ENCODE assay signal across 19 mouse cellular contexts in genomic region chr12:16041129-16041528, GRCm38 (mm10).
DNase-seq lines count a peak whose midpoint lies in the region; ATAC-seq and TF ChIP-seq lines count a peak whose summit lies in the region.
"Had no signal": no experiment of that assay in that cellular context is flagged by ENCODE, and none has a peak within 500 bp of the region (broad histone marks: within the 10 kb centered on the region; RNA-seq: fewer than 3 reads in every experiment).

No protein-coding gene starts in this region.

- no peak for TF ChIP-seq CTCF in intestine, postnatal 0 days (IDR thresholded peaks at IDR 0.05; ENCODE audit: low read depth)

- peak; percentile 36; the same call in 1 of the 2 replicates for ATAC-seq in forebrain, embryonic 11.5 days (replicated peaks; ENCODE audit: low FRiP score)
- no peak for ATAC-seq in forebrain, embryonic 15.5 days (replicated peaks)
- peak; percentile 34; the same call in 1 of the 2 replicates for ATAC-seq in intestine, embryonic 15.5 days
- no peak for ATAC-seq in intestine, postnatal 0 days
- peak; percentile 57; the same call in 1 of the 2 replicates for ATAC-seq in embryonic facial prominence, embryonic 15.5 days (ENCODE audit: insufficient number of reproducible peaks, low FRiP score, low TSS enrichment, low read depth)
- ATAC-seq in liver, embryonic 12.5 days = no peak
- ATAC-seq: activated CD4-positive, CD25-positive, alpha-beta regulatory T cell, adult 4 months; Patski had no signal

- H3K27me3 ChIP-seq in forebrain, embryonic 11.5 days (ENCODE audit: control insufficient read depth, insufficient read depth, low read length) = no peaks in the 10 kb centered on the region
- no peaks in the 10 kb centered on the region for H3K27me3 ChIP-seq in forebrain, embryonic 15.5 days
- H3K27me3 ChIP-seq in intestine, embryonic 15.5 days (replicated peaks) = no peaks in the 10 kb centered on the region
- no peaks in the 10 kb centered on the region for H3K27me3 ChIP-seq in intestine, postnatal 0 days (replicated peaks; ENCODE audit: control insufficient read depth, insufficient read depth, low read length)
- no peaks in the 10 kb centered on the region for H3K27me3 ChIP-seq in embryonic facial prominence, embryonic 15.5 days
- H3K27me3 ChIP-seq in liver, embryonic 12.5 days (replicated peaks) = no peaks in the 10 kb centered on the region
- H3K27me3 ChIP-seq: liver, embryonic 13.5 days; lung, embryonic 15.5 days; Patski had no signal

- no peak for DNase-seq in forebrain, embryonic 11.5 days (ENCODE audit: low spot score)
- peak; percentile 92 for DNase-seq in retina, postnatal 1 day
- DNase-seq in adrenal gland, adult 2 months = no peak
- DNase-seq: adrenal gland, postnatal 25 days; cerebellum, adult 8-10 months; gastrocnemius, postnatal 14 days; liver, embryonic 13.5 days; midbrain, embryonic 14.5 days; right cerebral cortex, postnatal 4 days; thymus, postnatal 36 days had no signal

- no peak overlapping the region for H3K4me3 ChIP-seq in forebrain, embryonic 11.5 days (ENCODE audit: low read depth, low read length)
- no peak overlapping the region for H3K4me3 ChIP-seq in forebrain, embryonic 15.5 days
- no peak overlapping the region for H3K4me3 ChIP-seq in intestine, embryonic 15.5 days (replicated peaks)
- H3K4me3 ChIP-seq in intestine, postnatal 0 days (ENCODE audit: low read depth, low read length) = no peak overlapping the region
- no peak overlapping the region for H3K4me3 ChIP-seq in embryonic facial prominence, embryonic 15.5 days (replicated peaks)
- H3K4me3 ChIP-seq in liver, embryonic 12.5 days = no peak overlapping the region
- H3K4me3 ChIP-seq: liver, embryonic 13.5 days; lung, embryonic 15.5 days had no signal

- no peaks in the 10 kb centered on the region for H3K36me3 ChIP-seq in forebrain, embryonic 11.5 days (ENCODE audit: control insufficient read depth, insufficient read depth, low read length)
- H3K36me3 ChIP-seq in forebrain, embryonic 15.5 days = no peaks in the 10 kb centered on the region
- no peaks in the 10 kb centered on the region for H3K36me3 ChIP-seq in intestine, embryonic 15.5 days
- H3K36me3 ChIP-seq in intestine, postnatal 0 days (ENCODE audit: control insufficient read depth, insufficient read depth) = no peaks in the 10 kb centered on the region
- no peaks in the 10 kb centered on the region for H3K36me3 ChIP-seq in embryonic facial prominence, embryonic 15.5 days
- no peaks in the 10 kb centered on the region for H3K36me3 ChIP-seq in liver, embryonic 12.5 days
- H3K36me3 ChIP-seq: liver, embryonic 13.5 days; lung, embryonic 15.5 days had no signal

- no peak overlapping the region for H3K4me2 ChIP-seq in forebrain, embryonic 11.5 days (ENCODE audit: low read depth, low read length, severe bottlenecking)
- no peak overlapping the region for H3K4me2 ChIP-seq in forebrain, embryonic 15.5 days (replicated peaks)
- H3K4me2 ChIP-seq in intestine, embryonic 15.5 days (replicated peaks) = no peak overlapping the region
- no peak overlapping the region for H3K4me2 ChIP-seq in intestine, postnatal 0 days (replicated peaks; ENCODE audit: low read depth)
- no peak overlapping the region for H3K4me2 ChIP-seq in embryonic facial prominence, embryonic 15.5 days (replicated peaks)
- no peak overlapping the region for H3K4me2 ChIP-seq in liver, embryonic 12.5 days
- H3K4me2 ChIP-seq: liver, embryonic 13.5 days; lung, embryonic 15.5 days had no signal

- H3K9ac ChIP-seq in forebrain, embryonic 11.5 days (ENCODE audit: low read length) = no peak overlapping the region
- H3K9ac ChIP-seq in forebrain, embryonic 15.5 days (replicated peaks) = no peak overlapping the region
- no peak overlapping the region for H3K9ac ChIP-seq in intestine, embryonic 15.5 days
- H3K9ac ChIP-seq in intestine, postnatal 0 days (ENCODE audit: low read depth, low read length) = no peak overlapping the region
- no peak overlapping the region for H3K9ac ChIP-seq in embryonic facial prominence, embryonic 15.5 days
- H3K9ac ChIP-seq in liver, embryonic 12.5 days = no peak overlapping the region
- H3K9ac ChIP-seq: liver, embryonic 13.5 days; lung, embryonic 15.5 days had no signal

- H3K4me1 ChIP-seq in forebrain, embryonic 11.5 days (replicated peaks; ENCODE audit: control insufficient read depth, insufficient read depth, low read length) = no peaks in the 10 kb centered on the region
- H3K4me1 ChIP-seq in forebrain, embryonic 15.5 days = 0 out of 2 replicates have a peak, but pooled peaks cover under 1% of the 10 kb centered on the region
- H3K4me1 ChIP-seq in intestine, embryonic 15.5 days (replicated peaks) = no peaks in the 10 kb centered on the region
- no peaks in the 10 kb centered on the region for H3K4me1 ChIP-seq in intestine, postnatal 0 days (replicated peaks; ENCODE audit: control insufficient read depth, insufficient read depth, low read length)
- peaks cover 4% of the 10 kb centered on the region; the same call in 1 of the 2 replicates for H3K4me1 ChIP-seq in embryonic facial prominence, embryonic 15.5 days
- peaks cover 17% of the 10 kb centered on the region for H3K4me1 ChIP-seq in liver, embryonic 12.5 days
- H3K4me1 ChIP-seq: lung, embryonic 15.5 days had no signal

- H3K9me3 ChIP-seq in forebrain, embryonic 11.5 days (ENCODE audit: control insufficient read depth, low read length) = no peaks in the 10 kb centered on the region
- no peaks in the 10 kb centered on the region for H3K9me3 ChIP-seq in forebrain, embryonic 15.5 days
- H3K9me3 ChIP-seq in intestine, embryonic 15.5 days = no peaks in the 10 kb centered on the region
- H3K9me3 ChIP-seq in intestine, postnatal 0 days (ENCODE audit: control insufficient read depth) = no peaks in the 10 kb centered on the region
- no peaks in the 10 kb centered on the region for H3K9me3 ChIP-seq in embryonic facial prominence, embryonic 15.5 days (replicated peaks)
- H3K9me3 ChIP-seq in liver, embryonic 12.5 days (replicated peaks) = no peaks in the 10 kb centered on the region
- H3K9me3 ChIP-seq: liver, embryonic 13.5 days; lung, embryonic 15.5 days had no signal

- WGBS in forebrain, embryonic 11.5 days = 47% methylated on average over 4 of the region's 4 CpGs
- 37% methylated on average over 4 of the region's 4 CpGs for WGBS in forebrain, embryonic 15.5 days
- WGBS in intestine, embryonic 15.5 days = 47% methylated on average over 4 of the region's 4 CpGs
- 58% methylated on average over 4 of the region's 4 CpGs for WGBS in intestine, postnatal 0 days
- WGBS in embryonic facial prominence, embryonic 15.5 days = 27% methylated on average over 4 of the region's 4 CpGs
- 64% methylated on average over 4 of the region's 4 CpGs for WGBS in liver, embryonic 12.5 days (ENCODE audit: insufficient replicate concordance)

- H3K27ac ChIP-seq in forebrain, embryonic 11.5 days (ENCODE audit: low read depth, low read length) = no peak overlapping the region
- H3K27ac ChIP-seq in forebrain, embryonic 15.5 days (replicated peaks) = no peak overlapping the region
- H3K27ac ChIP-seq in intestine, embryonic 15.5 days = no peak overlapping the region
- no peak overlapping the region for H3K27ac ChIP-seq in intestine, postnatal 0 days (ENCODE audit: low read depth, low read length)
- no peak overlapping the region for H3K27ac ChIP-seq in embryonic facial prominence, embryonic 15.5 days (replicated peaks)
- H3K27ac ChIP-seq in liver, embryonic 12.5 days = no peak overlapping the region
- H3K27ac ChIP-seq: liver, embryonic 13.5 days; lung, embryonic 15.5 days; macrophage had no signal

Comparison
In these comparisons a context has a peak if more than half of its experiments do, and no peak if none do; other contexts are left out.
1. ATAC-seq: peak in forebrain, embryonic 11.5 days (single experiment), intestine, embryonic 15.5 days (single experiment) and embryonic facial prominence, embryonic 15.5 days (single experiment); none in forebrain, embryonic 15.5 days (single experiment), intestine, postnatal 0 days (single experiment) and liver, embryonic 12.5 days (single experiment).